Mouse (Mus musculus) hindbrain, embryonic 14.5 days (tissue): Measurements from ENCODE around the gene Runx3. TPM values are rescaled to one million over a fixed set of nuclear protein-coding genes. Genes with fewer than 3 reads are reported as not detected.

Experiments used
- ATAC-seq: fragments of 200-750 bp; cut with Nextera tagmentation; 2 replicates; pipeline ENCODE4 v1.8.0; 2017; ENCODE audit warnings: moderate number of reproducible peaks, mild to moderate bottlenecking, moderate TSS enrichment, moderate library complexity; ENCODE audit not compliant: low FRiP score
- DNase-seq: peaks from one replicate; pipeline ENCODE4 v3.0.0-alpha.2; 2015; ENCODE audit warnings: low spot score
- H3K27ac ChIP-seq: fragments of 300-500 bp; sonication (generic); 2 replicates; pipeline ENCODE4 v1.5.1; 2014; ENCODE audit warnings: mild to moderate bottlenecking, moderate library complexity
- H3K27me3 ChIP-seq: fragments of 300-500 bp; sonication (generic); 2 replicates; pipeline ENCODE4 v1.6.1; 2014; ENCODE audit warnings: mild to moderate bottlenecking, low read length, mixed read lengths; ENCODE audit not compliant: control insufficient read depth, insufficient read depth
- H3K36me3 ChIP-seq: fragments of 300-500 bp; sonication (generic); replicated peaks from 2 replicates; pipeline ENCODE4 v1.6.1; 2014; ENCODE audit not compliant: control insufficient read depth, insufficient read depth
- H3K4me1 ChIP-seq: fragments of 300-500 bp; sonication (generic); replicated peaks from 2 replicates; pipeline ENCODE4 v1.6.1; 2014; ENCODE audit warnings: antibody characterized with exemption, low read length, mixed read lengths; ENCODE audit not compliant: control insufficient read depth, insufficient read depth
- H3K4me2 ChIP-seq: fragments of 300-500 bp; sonication (generic); replicated peaks from 2 replicates; pipeline ENCODE4 v1.6.1; 2014; ENCODE audit warnings: mild to moderate bottlenecking, moderate library complexity
- H3K4me3 ChIP-seq: fragments of 300-500 bp; sonication (generic); replicated peaks from 2 replicates; pipeline ENCODE4 v1.5.1; 2014; ENCODE audit warnings: mild to moderate bottlenecking, low read length
- H3K9ac ChIP-seq: fragments of 300-500 bp; sonication (generic); 2 replicates; pipeline ENCODE4 v1.6.1; 2014
- H3K9me3 ChIP-seq: fragments of 300-500 bp; sonication (generic); 2 replicates; pipeline ENCODE4 v1.6.1; 2016; ENCODE audit warnings: low read length; ENCODE audit not compliant: control insufficient read depth
- WGBS: fragments of 180-500 bp; shearing (Covaris S2); extraction: QIAGEN DNeasy Blood & Tissue Kit; methylation state at CpG from one replicate; pipeline ENCODE4 v1.1.7; 2014; 5-methylcytosine and 5-hydroxymethylcytosine counted together
- polyA plus RNA-seq: library from polyadenylated mRNA; unstranded; fragments of >200 nt; fragmentation: Nextera tagmentation; extraction: Ambion mirVana; gene quantifications from 2 replicates; pipeline ENCODE4 v1.2.1, GENCODE M21; 2014

Runx3 gene
- polyA plus RNA-seq, 1 experiment from 2014 or later, result not detected

DNA sequence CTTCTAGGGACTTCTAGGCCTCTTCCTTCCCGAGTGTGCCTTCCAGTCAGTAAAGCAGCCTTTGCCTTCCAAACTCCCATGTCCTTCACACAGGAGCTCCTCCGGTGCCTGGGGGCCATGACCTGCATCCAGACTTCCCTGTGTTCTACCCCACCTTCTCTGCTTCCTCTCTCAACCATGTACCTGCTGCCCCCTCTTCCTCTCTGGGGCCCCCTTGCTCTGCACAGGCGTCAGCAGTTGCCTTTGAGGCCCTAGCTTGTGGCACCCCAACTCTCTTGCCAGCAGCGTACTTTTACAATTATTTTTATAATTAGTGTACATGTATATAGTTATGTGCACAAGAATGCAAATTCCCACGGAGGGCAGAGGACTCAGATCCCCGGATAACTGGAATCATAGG lies 37.4 kb upstream of the Runx3 start:
- H3K36me3 ChIP-seq, result no peaks in the 10 kb centered on the region

DNA sequence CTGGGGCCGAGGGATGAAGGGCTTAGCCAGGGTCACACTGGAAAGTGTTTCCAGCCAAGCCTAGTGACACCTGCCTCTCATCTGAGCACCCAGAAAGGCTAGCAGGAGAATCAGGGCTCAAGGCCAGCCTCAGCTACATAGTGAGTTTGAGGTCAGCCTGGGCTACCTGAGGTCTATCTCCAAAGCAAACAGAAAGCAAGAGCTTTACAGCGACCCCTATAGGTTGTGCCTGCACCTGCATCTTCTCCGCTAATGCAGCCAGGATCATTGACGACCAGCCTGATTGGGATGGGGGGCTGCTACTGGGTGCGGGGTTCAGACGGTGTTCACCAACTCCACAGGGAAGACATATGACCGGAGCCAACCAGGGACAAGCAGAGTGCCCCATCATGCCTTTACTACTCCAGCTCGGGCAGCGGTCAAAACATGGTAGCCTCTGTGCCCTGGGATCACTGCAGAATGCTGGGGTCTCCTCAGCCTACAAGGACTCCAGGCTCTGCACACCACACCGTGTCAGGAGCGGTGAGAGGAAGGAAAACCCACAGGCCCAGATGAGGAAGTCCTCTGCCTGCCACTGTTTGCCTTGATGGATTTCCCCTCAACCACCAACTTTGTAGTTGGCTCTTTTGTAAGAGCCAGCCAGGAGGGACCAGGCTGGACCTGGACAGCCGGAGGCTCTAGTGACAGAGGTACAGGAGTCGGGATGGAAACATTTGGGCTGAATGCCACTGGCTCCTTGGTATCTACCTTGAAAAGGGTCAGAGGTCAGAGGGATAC lies 35.2 kb upstream of the Runx3 start:
- no peaks in the 10 kb centered on the region for H3K9me3 ChIP-seq
- DNase-seq (no peak), ATAC-seq (no peak)
- H3K4me2 ChIP-seq, result no peak overlapping the region
- no peaks in the 10 kb centered on the region for H3K27me3 ChIP-seq
- 76% methylated on average over 13 of the region's 13 CpGs for WGBS
- H3K27ac ChIP-seq, result no peak overlapping the region
- no peaks in the 10 kb centered on the region for H3K4me1 ChIP-seq
- no peak overlapping the region for H3K9ac ChIP-seq
- no peaks in the 10 kb centered on the region for H3K36me3 ChIP-seq
- no peak overlapping the region for H3K4me3 ChIP-seq

More for the DNA sequence above, 37.4 kb upstream of the Runx3 start:
- H3K4me2 ChIP-seq, result no peak overlapping the region
- WGBS, result 80% methylated on average over 6 of the region's 6 CpGs
- H3K9ac ChIP-seq, result no peak overlapping the region
- no peaks in the 10 kb centered on the region for H3K4me1 ChIP-seq
- H3K27ac ChIP-seq, result no peak overlapping the region
- ATAC-seq (no peak), DNase-seq (no peak)
- no peak overlapping the region for H3K4me3 ChIP-seq
- no peaks in the 10 kb centered on the region for H3K27me3 ChIP-seq
- no peaks in the 10 kb centered on the region for H3K9me3 ChIP-seq

DNA sequence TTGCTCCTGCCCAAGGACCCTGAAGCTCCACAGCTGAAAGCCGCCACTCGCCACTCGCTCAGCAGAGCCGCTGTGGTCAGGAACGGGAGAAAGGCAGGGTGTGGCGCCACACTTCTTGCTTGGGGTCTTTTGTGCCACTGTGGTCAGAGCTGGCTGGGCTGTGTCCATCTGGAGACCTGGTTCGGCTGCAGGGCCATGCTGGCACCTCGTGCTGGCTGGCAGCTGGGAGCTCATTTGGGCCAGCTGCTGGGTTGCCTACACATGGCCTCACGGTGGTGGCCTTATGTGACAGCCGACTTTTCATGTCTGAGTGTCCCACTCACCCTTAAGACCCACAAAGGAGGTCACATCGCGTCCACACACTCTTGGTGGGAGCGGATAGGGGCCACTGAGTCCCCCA lies 29.8 kb upstream of the Runx3 start:
- Histone ChIP-seq H3K27ac (no peak overlapping the region), H3K4me3 (no peak overlapping the region), H3K27me3 (no peaks in the 10 kb centered on the region), H3K9ac (no peak overlapping the region), H3K4me1 (no peaks in the 10 kb centered on the region), H3K36me3 (no peaks in the 10 kb centered on the region), H3K9me3 (no peaks in the 10 kb centered on the region), H3K4me2 (no peak overlapping the region)
- DNase-seq (no peak), ATAC-seq (no peak)
- WGBS, result 78% methylated on average over 13 of the region's 13 CpGs

DNA sequence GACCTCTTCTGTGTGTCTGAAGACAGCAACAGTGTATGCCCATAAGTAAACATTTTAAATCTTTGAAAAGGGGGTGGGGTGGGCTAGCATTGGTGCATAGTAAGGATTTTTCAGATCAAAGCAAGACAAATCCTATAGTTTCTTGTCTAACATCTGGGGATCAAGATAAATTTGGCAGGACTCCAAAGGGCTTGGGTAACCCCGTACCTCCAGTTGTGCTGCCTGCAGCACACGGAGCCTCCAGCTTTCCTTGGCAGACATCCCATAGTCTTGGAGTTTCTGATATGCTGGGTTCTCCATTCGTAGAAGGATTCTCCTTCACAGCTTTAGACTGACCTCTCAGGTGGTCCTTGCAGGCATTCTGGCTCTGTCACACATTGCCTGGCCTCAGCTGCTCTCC lies 27.6 kb upstream of the Runx3 start:
- 74% methylated on average over 3 of the region's 3 CpGs for WGBS
- DNase-seq (no peak), ATAC-seq (no peak)
- H3K4me3 ChIP-seq, result no peak overlapping the region
- H3K9me3 ChIP-seq, result no peaks in the 10 kb centered on the region
- no peak overlapping the region for H3K4me2 ChIP-seq
- H3K9ac ChIP-seq, result no peak overlapping the region
- no peaks in the 10 kb centered on the region for H3K36me3 ChIP-seq
- no peaks in the 10 kb centered on the region for H3K4me1 ChIP-seq
- H3K27ac ChIP-seq, result no peak overlapping the region
- H3K27me3 ChIP-seq, result no peaks in the 10 kb centered on the region

DNA sequence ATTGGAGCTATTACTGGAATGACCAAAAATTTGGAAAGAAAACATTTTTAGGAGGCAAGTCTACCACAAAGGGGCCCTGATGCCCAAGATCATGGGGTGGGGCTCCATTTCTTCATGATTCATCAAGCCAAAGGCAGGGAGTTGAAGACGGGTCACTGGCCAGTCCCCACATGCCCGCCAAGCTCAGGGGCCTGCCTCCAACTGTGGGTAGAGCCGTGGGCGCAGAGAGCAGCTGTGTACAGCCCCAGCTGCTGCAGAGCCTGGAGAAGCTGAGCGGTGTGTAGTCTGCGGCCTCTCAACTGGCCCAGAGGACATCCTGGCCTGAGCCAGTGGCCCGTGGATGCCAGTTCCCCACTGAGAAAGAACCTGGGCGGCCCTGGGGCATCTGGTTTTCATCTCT lies 24.8 kb upstream of the Runx3 start:
- Histone ChIP-seq H3K9me3 (no peaks in the 10 kb centered on the region), H3K9ac (no peak overlapping the region), H3K27me3 (no peaks in the 10 kb centered on the region), H3K4me2 (no peak overlapping the region), H3K4me1 (no peaks in the 10 kb centered on the region), H3K27ac (no peak overlapping the region), H3K4me3 (no peak overlapping the region), H3K36me3 (no peaks in the 10 kb centered on the region)
- WGBS, result 90% methylated on average over 8 of the region's 8 CpGs
- ATAC-seq (no peak), DNase-seq (no peak)

DNA sequence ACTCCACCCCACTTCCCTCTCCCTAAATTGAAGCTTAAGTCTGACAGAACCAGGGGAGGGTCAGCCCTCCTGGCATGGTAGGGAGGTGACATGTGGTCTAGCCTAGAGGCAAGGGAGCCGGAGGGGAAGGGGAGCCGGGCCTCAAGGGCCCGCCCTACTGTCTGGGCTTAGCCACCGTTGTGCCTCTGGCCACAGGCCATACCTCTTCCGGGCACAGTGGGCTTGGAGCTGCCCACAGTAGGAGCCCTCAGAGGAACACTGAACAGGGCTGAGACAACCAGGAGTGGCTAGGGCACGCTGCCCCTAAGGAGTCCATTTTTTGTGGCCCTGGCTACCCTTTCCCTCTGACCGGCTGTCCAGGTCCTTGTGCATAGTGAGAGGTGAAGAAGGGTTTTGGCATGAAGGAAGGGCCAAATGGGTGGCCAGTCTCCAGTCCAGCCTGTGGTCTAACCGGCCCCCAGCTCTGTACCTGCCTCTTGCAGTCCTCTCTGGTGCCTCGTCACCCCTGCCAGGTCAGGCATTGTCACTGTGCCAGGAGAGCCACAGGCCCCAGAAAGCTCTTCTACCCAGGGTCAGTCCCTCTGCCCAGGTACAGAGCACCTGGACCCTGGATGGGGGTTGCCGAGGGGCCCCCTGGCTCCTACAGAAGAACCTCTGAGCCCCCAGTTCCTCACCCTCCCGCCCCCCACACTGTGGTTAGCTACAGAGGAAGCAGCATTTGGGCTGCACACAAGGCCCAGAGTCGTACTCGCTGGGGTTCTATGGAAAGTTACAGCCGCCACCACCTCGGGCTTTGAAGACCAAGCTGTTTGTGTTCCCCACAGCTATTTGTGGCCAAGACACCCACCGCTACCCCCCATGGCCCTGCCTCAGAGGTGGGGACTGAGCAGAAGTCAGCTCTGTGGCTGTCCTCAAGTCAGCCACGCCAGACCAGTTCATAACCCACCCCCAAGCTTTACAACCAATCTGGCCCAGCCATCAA lies 22.3 kb upstream of the Runx3 start:
- ATAC-seq (no peak), DNase-seq (no peak)
- Histone ChIP-seq H3K9me3 (no peaks in the 10 kb centered on the region), H3K4me2 (no peak overlapping the region), H3K4me1 (no peaks in the 10 kb centered on the region), H3K9ac (no peak overlapping the region), H3K27ac (no peak overlapping the region), H3K36me3 (no peaks in the 10 kb centered on the region), H3K4me3 (no peak overlapping the region), H3K27me3 (no peaks in the 10 kb centered on the region)
- 90% methylated on average over 17 of the region's 17 CpGs for WGBS

DNA sequence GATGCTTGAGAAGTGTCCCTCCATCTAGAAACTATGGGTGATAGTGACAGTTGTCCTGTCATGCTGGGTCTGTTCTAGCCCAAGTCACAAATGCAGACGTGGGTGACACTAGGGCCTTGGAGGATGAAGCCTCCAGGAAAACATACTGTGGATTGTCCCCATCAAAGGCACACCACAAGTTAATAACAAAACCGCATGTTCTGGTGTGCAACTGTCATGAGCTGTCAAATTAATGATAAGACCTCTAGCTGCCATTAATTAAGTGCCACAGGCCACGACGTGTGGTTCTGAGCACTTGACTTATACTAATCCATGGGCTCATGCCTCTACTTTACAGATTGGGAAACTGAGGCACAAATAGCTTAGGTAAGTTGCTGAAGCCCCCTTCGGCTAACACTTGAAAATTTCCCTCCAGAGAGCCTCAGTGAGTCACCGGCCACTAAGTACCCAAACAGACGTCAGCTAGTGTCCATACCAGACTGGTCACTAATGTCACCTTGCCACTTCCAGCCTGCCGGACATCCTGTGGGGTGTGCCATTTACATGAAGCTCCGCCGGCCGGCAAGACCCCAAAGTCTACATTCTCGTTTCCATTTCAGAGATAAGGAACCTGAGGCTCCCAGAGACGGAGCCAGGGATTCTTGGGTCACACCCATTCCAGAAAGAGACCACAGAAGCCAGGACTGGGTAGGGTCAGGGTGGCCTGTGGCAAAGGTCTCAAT lies 18.3 kb upstream of the Runx3 start:
- H3K9me3 ChIP-seq, result no peaks in the 10 kb centered on the region
- no peak overlapping the region for H3K9ac ChIP-seq
- WGBS, result 80% methylated on average over 13 of the region's 13 CpGs
- ATAC-seq (no peak), DNase-seq (no peak)
- no peaks in the 10 kb centered on the region for H3K27me3 ChIP-seq
- H3K36me3 ChIP-seq, result no peaks in the 10 kb centered on the region
- no peaks in the 10 kb centered on the region for H3K4me1 ChIP-seq
- no peak overlapping the region for H3K27ac ChIP-seq
- H3K4me2 ChIP-seq, result no peak overlapping the region
- no peak overlapping the region for H3K4me3 ChIP-seq

DNA sequence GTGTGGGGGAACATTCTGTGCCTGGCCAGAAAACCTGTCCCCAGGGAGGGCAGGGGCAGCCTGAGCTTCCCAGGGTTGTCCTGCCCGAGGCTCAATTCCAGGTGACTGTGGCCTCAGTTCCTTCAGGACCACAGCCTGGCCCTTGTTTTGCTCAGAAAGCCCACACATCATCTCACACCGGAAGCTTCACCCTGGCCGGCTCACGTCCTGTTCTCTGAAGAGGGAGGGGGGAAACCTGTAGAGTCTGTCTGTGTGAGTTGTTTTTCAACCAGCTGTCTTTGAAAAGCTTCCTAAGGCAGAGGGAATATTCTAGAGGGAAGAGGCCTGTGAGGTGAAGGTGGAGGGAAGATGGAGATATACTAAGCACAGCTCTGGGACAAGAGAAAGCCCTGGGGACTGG lies 17.7 kb upstream of the Runx3 start:
- H3K27me3 ChIP-seq, result no peaks in the 10 kb centered on the region
- no peak for ATAC-seq
- 54% methylated on average over 4 of the region's 4 CpGs for WGBS

DNA sequence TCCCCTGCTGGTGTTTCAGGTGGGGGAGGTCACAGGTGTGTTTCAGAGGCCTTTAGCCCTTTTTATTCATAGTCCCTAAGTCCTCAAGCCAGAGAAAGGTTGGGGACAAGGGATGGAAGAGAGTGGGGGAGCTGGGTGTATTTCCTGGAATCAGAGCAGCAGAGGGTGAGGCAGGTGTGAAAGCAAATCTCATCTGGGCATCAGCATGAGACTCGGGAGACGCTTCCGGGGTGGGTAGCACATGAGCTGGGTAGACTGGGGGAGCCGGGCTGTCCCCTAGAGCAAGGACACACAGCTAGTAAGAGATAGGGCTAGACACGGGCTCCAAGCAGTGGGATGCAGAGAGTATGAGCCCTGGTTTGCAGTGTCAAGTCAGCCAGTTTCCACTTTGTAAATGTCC lies 16.7 kb upstream of the Runx3 start:
- Histone ChIP-seq H3K4me1 (no peaks in the 10 kb centered on the region), H3K4me2 (no peak overlapping the region)
- no peak for ATAC-seq

More for the DNA sequence above, 17.7 kb upstream of the Runx3 start:
- Histone ChIP-seq H3K9me3 (no peaks in the 10 kb centered on the region), H3K9ac (no peak overlapping the region), H3K4me3 (no peak overlapping the region), H3K27ac (no peak overlapping the region), H3K4me1 (no peaks in the 10 kb centered on the region), H3K36me3 (no peaks in the 10 kb centered on the region), H3K4me2 (no peak overlapping the region)
- no peak for DNase-seq

More for the DNA sequence above, 16.7 kb upstream of the Runx3 start:
- H3K9me3 ChIP-seq, result no peaks in the 10 kb centered on the region
- WGBS, result 65% methylated on average over 5 of the region's 5 CpGs
- no peak overlapping the region for H3K9ac ChIP-seq
- no peak for DNase-seq
- no peak overlapping the region for H3K4me3 ChIP-seq
- no peaks in the 10 kb centered on the region for H3K27me3 ChIP-seq
- no peak overlapping the region for H3K27ac ChIP-seq
- no peaks in the 10 kb centered on the region for H3K36me3 ChIP-seq
